Mouse (Mus musculus) liver, adult 2 months (tissue): Measurements from ENCODE around the gene Lrrtm3.

ENCODE experiments used
- CTCF ChIP-seq: fragments of 200-500 bp; IDR thresholded peaks from 2 replicates; pipeline ENCODE4 v1.5.1; 2011; ENCODE audit warnings: low read depth, low read length, control low read depth
- POLR2A ChIP-seq: fragments of 200-500 bp; IDR thresholded peaks from 2 replicates; pipeline ENCODE4 v1.6.1; 2011; ENCODE audit warnings: low read length, control low read depth; ENCODE audit not compliant: insufficient read depth; ENCODE audit errors: extremely low read depth

DNA sequence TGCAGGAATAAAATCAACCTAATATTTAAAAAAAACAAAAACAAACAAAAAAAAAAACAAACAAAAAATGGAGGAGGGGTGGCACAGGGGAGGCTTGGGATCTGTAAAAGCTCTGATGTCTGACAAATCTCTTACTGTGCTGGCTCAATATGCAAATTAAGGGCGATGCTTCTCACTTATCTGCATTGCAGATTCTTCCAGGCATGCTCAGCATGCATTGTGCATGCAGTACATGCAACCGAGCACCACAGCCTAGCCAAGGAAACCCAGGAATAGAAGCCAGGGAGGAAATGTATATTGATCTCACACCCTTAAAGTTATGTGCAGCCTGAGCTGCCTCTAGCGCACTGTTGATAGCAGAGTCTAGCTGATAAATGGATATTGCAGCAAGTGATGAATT is 111.5 kb downstream of the Lrrtm3 start:
- TF ChIP-seq POLR2A (no peak), CTCF (no peak)
